Mouse (Mus musculus) embryo, embryonic 9.5 days (tissue): ENCODE measurements around the gene Rbm38.

Experiments used
- DNase-seq: peaks from one replicate; pipeline ENCODE4 v3.0.0-alpha.2; 2017; ENCODE audit errors: extremely low spot score

Rbm38 gene

GRCm38 (mm10) chr2:173036611-173037010 lies 16.3 kb downstream of the Rbm38 start:
- no peak for DNase-seq

GRCm38 (mm10) chr2:173037347-173037746 lies 17.0 kb downstream of the Rbm38 start:
- DNase-seq: no peak

- no peak for DNase-seq
These were observed 17.7 kb downstream of the Rbm38 start for GRCm38 (mm10) chr2:173037827-173038607.

GRCm38 (mm10) chr2:173039041-173039440 lies 18.7 kb downstream of the Rbm38 start:
- no peak for DNase-seq

GRCm38 (mm10) chr2:173040803-173041202 lies 20.5 kb downstream of the Rbm38 start:
- no peak for DNase-seq

GRCm38 (mm10) chr2:173041242-173041641 lies 20.9 kb downstream of the Rbm38 start:
- no peak for DNase-seq

- no peak for DNase-seq
These were observed 21.6 kb downstream of the Rbm38 start for GRCm38 (mm10) chr2:173041893-173042292.

GRCm38 (mm10) chr2:173042504-173043162 lies 22.3 kb downstream of the Rbm38 start:
- no peak for DNase-seq

- DNase-seq: no peak
These were observed 24.1 kb downstream of the Rbm38 start for GRCm38 (mm10) chr2:173044198-173044970.

- DNase-seq: no peak
These were observed 26.4 kb downstream of the Rbm38 start for GRCm38 (mm10) chr2:173046582-173047297.

GRCm38 (mm10) chr2:173047471-173047870 lies 27.2 kb downstream of the Rbm38 start:
- no peak for DNase-seq

GRCm38 (mm10) chr2:173048041-173048745 lies 27.9 kb downstream of the Rbm38 start:
- no peak for DNase-seq

- no peak for DNase-seq
These were observed 28.9 kb downstream of the Rbm38 start for GRCm38 (mm10) chr2:173049231-173049630.

GRCm38 (mm10) chr2:173049817-173050216 lies 29.5 kb downstream of the Rbm38 start:
- DNase-seq: no peak

GRCm38 (mm10) chr2:173050604-173051382 lies 30.5 kb downstream of the Rbm38 start:
- no peak for DNase-seq

- DNase-seq: no peak
These were observed 32.6 kb downstream of the Rbm38 start for GRCm38 (mm10) chr2:173052881-173053280.

- no peak for DNase-seq
These were observed 33.5 kb downstream of the Rbm38 start for GRCm38 (mm10) chr2:173053846-173054245.

GRCm38 (mm10) chr2:173056303-173056881 lies 36.1 kb downstream of the Rbm38 start:
- no peak for DNase-seq

GRCm38 (mm10) chr2:173056882-173057315 lies 36.6 kb downstream of the Rbm38 start:
- no peak for DNase-seq

- no peak for DNase-seq
These were observed 37.3 kb downstream of the Rbm38 start for GRCm38 (mm10) chr2:173057623-173058022.
